Mouse (Mus musculus): ENCODE data around the gene Fam217a.
"Not testable (repeated sequence)": the region's sequence is repeated elsewhere in the genome, so short reads cannot be mapped to it uniquely, and the experiment has no call there.

Gene Fam217a

GRCm38 (mm10) chr13:34924210-34924609, at the start of gene Fam217a, which contains the start of gene 4933417A18Rik:
TSS of gene Fam217a (minus strand) at chr13:34924310.
TSS of gene 4933417A18Rik (plus strand) at chr13:34924409.
- DNase-seq (ENCODE audit: low spot score in 2 of 2) = no peak

- peak in 1 of 2 experiments; percentile 37 for DNase-seq (ENCODE audit: low spot score in 2 of 2)
Observed at GRCm38 (mm10) chr13:34973770-34974169, 49.7 kb upstream of the Fam217a start.

- peak in 1 of 2 experiments; percentile 63 for DNase-seq (ENCODE audit: low spot score in 2 of 2)
Observed at GRCm38 (mm10) chr13:34973149-34973548, 49.0 kb upstream of the Fam217a start.

- DNase-seq (ENCODE audit: low spot score in 2 of 2) = not testable (repeated sequence)
Observed at GRCm38 (mm10) chr13:34972456-34972855, 48.3 kb upstream of the Fam217a start.

- DNase-seq (ENCODE audit: low spot score in 2 of 2) = not testable (repeated sequence)
Observed at GRCm38 (mm10) chr13:34965647-34966046, 41.5 kb upstream of the Fam217a start.

GRCm38 (mm10) chr13:34964866-34965265, 40.8 kb upstream of the Fam217a start:
- no peak for DNase-seq (ENCODE audit: low spot score in 2 of 2)

- DNase-seq (ENCODE audit: low spot score in 2 of 2) = no peak
Observed at GRCm38 (mm10) chr13:34964419-34964818, 40.3 kb upstream of the Fam217a start.

- no peak for DNase-seq (ENCODE audit: low spot score in 2 of 2)
Observed at GRCm38 (mm10) chr13:34963511-34964397, 39.6 kb upstream of the Fam217a start, which contains the start of gene Eci3. TSS of gene Eci3 (minus strand) at chr13:34963810.

GRCm38 (mm10) chr13:34960996-34961770, 37.1 kb upstream of the Fam217a start:
- DNase-seq (ENCODE audit: low spot score in 2 of 2) = no peak

- DNase-seq (ENCODE audit: low spot score in 2 of 2) = not testable (repeated sequence)
Observed at GRCm38 (mm10) chr13:34958158-34958557, 34.0 kb upstream of the Fam217a start.

GRCm38 (mm10) chr13:34956901-34957300, 32.8 kb upstream of the Fam217a start:
- DNase-seq (ENCODE audit: low spot score in 2 of 2) = peak; percentile 51 to 52

GRCm38 (mm10) chr13:34951437-34951836, 27.3 kb upstream of the Fam217a start:
- DNase-seq (ENCODE audit: low spot score in 2 of 2) = not testable (repeated sequence)

GRCm38 (mm10) chr13:34942370-34942769, 18.3 kb upstream of the Fam217a start:
- DNase-seq (ENCODE audit: low spot score in 2 of 2) = no peak

- DNase-seq (ENCODE audit: low spot score in 2 of 2) = no peak
Observed at GRCm38 (mm10) chr13:34934931-34935644, 11.0 kb upstream of the Fam217a start.

GRCm38 (mm10) chr13:34916520-34917167, 7.5 kb downstream of the Fam217a start:
- DNase-seq (ENCODE audit: low spot score in 2 of 2) = peak in 1 of 2 experiments; percentile 9

GRCm38 (mm10) chr13:34914614-34915013, 9.5 kb downstream of the Fam217a start:
- peak; percentile 6 to 23 for DNase-seq (ENCODE audit: low spot score in 2 of 2)

- no peak for DNase-seq (ENCODE audit: low spot score in 2 of 2)
Observed at GRCm38 (mm10) chr13:34892871-34893270, 31.2 kb downstream of the Fam217a start.

- DNase-seq (ENCODE audit: low spot score in 2 of 2) = no peak
Observed at GRCm38 (mm10) chr13:34876481-34876880, 47.6 kb downstream of the Fam217a start.

- no peak for DNase-seq (ENCODE audit: low spot score in 2 of 2)
Observed at GRCm38 (mm10) chr13:34875741-34876445, 48.2 kb downstream of the Fam217a start.

- DNase-seq (ENCODE audit: low spot score in 2 of 2) = peak; percentile 89 to 94
Observed at GRCm38 (mm10) chr13:34875166-34875710, 48.9 kb downstream of the Fam217a start, which contains the start of gene Prpf4b. TSS of gene Prpf4b (plus strand) at chr13:34875302.
